Mouse (Mus musculus) fat pad, adult 2 months (tissue): ENCODE data around the gene Tmem219.

Experiments
- DNase-seq: peaks from one replicate; pipeline ENCODE4 v3.0.0-alpha.2; 2011; ENCODE audit warnings: low read depth, low spot score; ENCODE audit errors: extremely low read depth

Gene Tmem219

GRCm38 (mm10) chr7:126867534-126867933 is 55.2 kb downstream of the Tmem219 start:
- no peak for DNase-seq

- DNase-seq = no peak
Observed at GRCm38 (mm10) chr7:126863791-126864190, 58.9 kb downstream of the Tmem219 start.

GRCm38 (mm10) chr7:126862147-126862784 is 60.5 kb downstream of the Tmem219 start, which contains the start of gene Ino80e:
Ino80e (minus strand) TSS chr7:126862377.
- no peak for DNase-seq

GRCm38 (mm10) chr7:126861429-126862130 is 61.1 kb downstream of the Tmem219 start, which contains the start of gene Hirip3:
Hirip3 (plus strand) TSS chr7:126861972.
- DNase-seq = no peak

GRCm38 (mm10) chr7:126860987-126861386 is 61.7 kb downstream of the Tmem219 start:
- DNase-seq = no peak

- DNase-seq = no peak
Observed at GRCm38 (mm10) chr7:126856741-126857420, 65.8 kb downstream of the Tmem219 start.

GRCm38 (mm10) chr7:126855641-126856040 is 67.1 kb downstream of the Tmem219 start:
- no peak for DNase-seq

GRCm38 (mm10) chr7:126853454-126853853 is 69.3 kb downstream of the Tmem219 start:
- DNase-seq = no peak

- DNase-seq = no peak
Observed at GRCm38 (mm10) chr7:126851192-126851591, 71.5 kb downstream of the Tmem219 start.

GRCm38 (mm10) chr7:126850161-126850560 is 72.6 kb downstream of the Tmem219 start:
- DNase-seq = no peak

GRCm38 (mm10) chr7:126848794-126849193 is 73.9 kb downstream of the Tmem219 start:
- DNase-seq = no peak

GRCm38 (mm10) chr7:126847421-126848398 is 75.0 kb downstream of the Tmem219 start:
- DNase-seq = no peak

- no peak for DNase-seq
Observed at GRCm38 (mm10) chr7:126847116-126847420, 75.6 kb downstream of the Tmem219 start, which contains the start of gene Doc2a. Doc2a (plus strand) TSS chr7:126847416.

- DNase-seq = no peak
Observed at GRCm38 (mm10) chr7:126845516-126845915, 77.2 kb downstream of the Tmem219 start.

- no peak for DNase-seq
Observed at GRCm38 (mm10) chr7:126843276-126843675, 79.4 kb downstream of the Tmem219 start.
